Mouse (Mus musculus): ENCODE data around the gene Arsg. TPM values are rescaled to one million over a fixed set of nuclear protein-coding genes. Genes with fewer than 3 reads are reported as not detected.

Gene Arsg
- polyA plus RNA-seq, 1 experiment from 2014 or later = 3.4 TPM

- peaks cover 31% of the 10 kb centered on the region for H3K4me1 ChIP-seq (replicated peaks)
- no peak overlapping the region for H3K4me3 ChIP-seq (replicated peaks)
- no peak overlapping the region for H3K4me2 ChIP-seq
- H3K27ac ChIP-seq (replicated peaks) = peak overlapping the region; percentile 29; the same call in 1 of the 2 replicates
- ATAC-seq (ENCODE audit: insufficient read depth) = no peak
- H3K36me3 ChIP-seq (replicated peaks) = no peaks in the 10 kb centered on the region
- H3K9ac ChIP-seq = no peak overlapping the region
- 77% methylated on average over 15 of the region's 15 CpGs for WGBS (ENCODE audit: insufficient replicate concordance)
- H3K27me3 ChIP-seq = no peaks in the 10 kb centered on the region
- no peaks in the 10 kb centered on the region for H3K9me3 ChIP-seq (replicated peaks)
Observed at GRCm38 (mm10) chr11:109564466-109565214, 91.5 kb downstream of the Arsg start.

- Histone ChIP-seq H3K27me3 (no peaks in the 10 kb centered on the region), H3K9ac (no peak overlapping the region), H3K27ac (replicated peaks) (no peak overlapping the region), H3K9me3 (replicated peaks) (no peaks in the 10 kb centered on the region), H3K36me3 (replicated peaks) (0 out of 2 replicates have a peak, but pooled peaks cover 13% of the 10 kb centered on the region), H3K4me3 (replicated peaks) (no peak overlapping the region), H3K4me2 (no peak overlapping the region), H3K4me1 (replicated peaks) (peaks cover 11% of the 10 kb centered on the region)
- WGBS (ENCODE audit: insufficient replicate concordance) = 77% methylated on average over 12 of the region's 12 CpGs
- ATAC-seq (ENCODE audit: insufficient read depth) = no peak
Observed at GRCm38 (mm10) chr11:109569007-109569618, 95.9 kb downstream of the Arsg start.

- H3K27ac ChIP-seq (replicated peaks) = no peak overlapping the region
- no peak overlapping the region for H3K9ac ChIP-seq
- H3K36me3 ChIP-seq (replicated peaks) = peaks cover 19% of the 10 kb centered on the region; the same call in 1 of the 2 replicates
- no peak overlapping the region for H3K4me3 ChIP-seq (replicated peaks)
- peaks cover 5% of the 10 kb centered on the region for H3K4me1 ChIP-seq (replicated peaks)
- WGBS (ENCODE audit: insufficient replicate concordance) = 49% methylated on average over 7 of the region's 7 CpGs
- H3K9me3 ChIP-seq (replicated peaks) = no peaks in the 10 kb centered on the region
- no peaks in the 10 kb centered on the region for H3K27me3 ChIP-seq
- no peak for ATAC-seq (ENCODE audit: insufficient read depth)
- no peak overlapping the region for H3K4me2 ChIP-seq
Observed at GRCm38 (mm10) chr11:109569809-109570208, 96.6 kb downstream of the Arsg start.

GRCm38 (mm10) chr11:109572051-109572450 is 98.9 kb downstream of the Arsg start:
- Histone ChIP-seq H3K27ac (replicated peaks) (no peak overlapping the region), H3K27me3 (no peaks in the 10 kb centered on the region), H3K4me2 (no peak overlapping the region), H3K36me3 (replicated peaks) (peaks cover 38% of the 10 kb centered on the region), H3K4me3 (replicated peaks) (no peak overlapping the region), H3K9me3 (replicated peaks) (no peaks in the 10 kb centered on the region), H3K9ac (no peak overlapping the region), H3K4me1 (replicated peaks) (peaks cover 5% of the 10 kb centered on the region; the same call in 1 of the 2 replicates)
- 84% methylated on average over 11 of the region's 11 CpGs for WGBS (ENCODE audit: insufficient replicate concordance)
- ATAC-seq (ENCODE audit: insufficient read depth) = no peak

GRCm38 (mm10) chr11:109574604-109575003 is 101.4 kb downstream of the Arsg start:
- no peak for ATAC-seq (ENCODE audit: insufficient read depth)
- H3K9me3 ChIP-seq (replicated peaks) = no peaks in the 10 kb centered on the region
- peaks cover 7% of the 10 kb centered on the region; the same call in 1 of the 2 replicates for H3K4me1 ChIP-seq (replicated peaks)
- H3K36me3 ChIP-seq (replicated peaks) = peaks cover 63% of the 10 kb centered on the region
- WGBS (ENCODE audit: insufficient replicate concordance) = 82% methylated on average over 2 of the region's 2 CpGs
- no peak overlapping the region for H3K4me2 ChIP-seq
- no peak overlapping the region for H3K4me3 ChIP-seq (replicated peaks)
- no peaks in the 10 kb centered on the region for H3K27me3 ChIP-seq
- H3K9ac ChIP-seq = no peak overlapping the region
- no peak overlapping the region for H3K27ac ChIP-seq (replicated peaks)

- no peak for ATAC-seq (ENCODE audit: insufficient read depth)
- Histone ChIP-seq H3K27me3 (no peaks in the 10 kb centered on the region), H3K4me2 (no peak overlapping the region), H3K9me3 (replicated peaks) (no peaks in the 10 kb centered on the region), H3K27ac (replicated peaks) (no peak overlapping the region), H3K36me3 (replicated peaks) (peaks cover 76% of the 10 kb centered on the region), H3K4me1 (replicated peaks) (peaks cover 7% of the 10 kb centered on the region; the same call in 1 of the 2 replicates), H3K4me3 (replicated peaks) (no peak overlapping the region), H3K9ac (no peak overlapping the region)
- WGBS (ENCODE audit: insufficient replicate concordance) = 73% methylated on average over 6 of the region's 6 CpGs
Observed at GRCm38 (mm10) chr11:109575832-109576231, 102.7 kb downstream of the Arsg start.

GRCm38 (mm10) chr11:109578536-109578935 is 105.4 kb downstream of the Arsg start:
- Histone ChIP-seq H3K9ac (no peak overlapping the region), H3K27ac (replicated peaks) (no peak overlapping the region), H3K36me3 (replicated peaks) (peaks cover 93% of the 10 kb centered on the region), H3K4me3 (replicated peaks) (no peak overlapping the region), H3K9me3 (replicated peaks) (no peaks in the 10 kb centered on the region), H3K4me2 (no peak overlapping the region), H3K27me3 (no peaks in the 10 kb centered on the region), H3K4me1 (replicated peaks) (peaks cover 7% of the 10 kb centered on the region; the same call in 1 of the 2 replicates)
- WGBS (ENCODE audit: insufficient replicate concordance) = 75% methylated on average over 3 of the region's 3 CpGs
- ATAC-seq (ENCODE audit: insufficient read depth) = no peak

- Histone ChIP-seq H3K36me3 (replicated peaks) (peaks cover 96% of the 10 kb centered on the region), H3K27me3 (no peaks in the 10 kb centered on the region), H3K27ac (replicated peaks) (no peak overlapping the region), H3K4me3 (replicated peaks) (no peak overlapping the region), H3K4me1 (replicated peaks) (peaks cover 21% of the 10 kb centered on the region), H3K9ac (no peak overlapping the region), H3K4me2 (no peak overlapping the region), H3K9me3 (replicated peaks) (no peaks in the 10 kb centered on the region)
- 87% methylated on average over 9 of the region's 9 CpGs for WGBS (ENCODE audit: insufficient replicate concordance)
- ATAC-seq (ENCODE audit: insufficient read depth) = no peak
Observed at GRCm38 (mm10) chr11:109579999-109580398, 106.8 kb downstream of the Arsg start.

- H3K4me1 ChIP-seq (replicated peaks) = peaks cover 45% of the 10 kb centered on the region
- no peaks in the 10 kb centered on the region for H3K27me3 ChIP-seq
- peak overlapping the region; percentile 70; the same call in 1 of the 2 replicates for H3K27ac ChIP-seq (replicated peaks)
- peak overlapping the region; percentile 42; the same call in 1 of the 2 replicates for H3K9ac ChIP-seq
- H3K4me2 ChIP-seq = no peak overlapping the region
- no peaks in the 10 kb centered on the region for H3K9me3 ChIP-seq (replicated peaks)
- H3K36me3 ChIP-seq (replicated peaks) = peaks cover 61% of the 10 kb centered on the region
- no peak overlapping the region for H3K4me3 ChIP-seq (replicated peaks)
- ATAC-seq (ENCODE audit: insufficient read depth) = no peak
- WGBS (ENCODE audit: insufficient replicate concordance) = 18% methylated on average over 14 of the region's 14 CpGs
Observed at GRCm38 (mm10) chr11:109583986-109584385, 110.8 kb downstream of the Arsg start.

GRCm38 (mm10) chr11:109584843-109585713 is 111.9 kb downstream of the Arsg start:
- ATAC-seq (ENCODE audit: insufficient read depth) = peak; percentile 47
- H3K27ac ChIP-seq (replicated peaks) = peak overlapping the region; percentile 70
- WGBS (ENCODE audit: insufficient replicate concordance) = 33% methylated on average over 11 of the region's 11 CpGs

More at GRCm38 (mm10) chr11:109584843-109585713, 111.9 kb downstream of the Arsg start:
- Histone ChIP-seq H3K9me3 (replicated peaks) (no peaks in the 10 kb centered on the region), H3K36me3 (replicated peaks) (peaks cover 58% of the 10 kb centered on the region), H3K27me3 (no peaks in the 10 kb centered on the region), H3K4me3 (replicated peaks) (no peak overlapping the region), H3K4me1 (replicated peaks) (peaks cover 45% of the 10 kb centered on the region), H3K9ac (peak overlapping the region; percentile 42), H3K4me2 (peak overlapping the region; percentile 45)

All from liver, embryonic 15.5 days (tissue).